Mouse (Mus musculus): ENCODE measurements at regions not wholly inside any gene's neighbourhood (a gene's known extent, or its start where the extent isn't known, plus 50 kb on each side); places are given as distances from the start of the nearest gene placed in this dataset.

- Histone ChIP-seq H3K4me3 (ENCODE audit: low read length) (no peak overlapping the region), H3K9me3 (ENCODE audit: low read length) (no peaks in the 10 kb centered on the region; the same call in 1 of the 2 replicates), H3K27me3 (ENCODE audit: insufficient read depth, low read length) (no peaks in the 10 kb centered on the region), H3K4me2 (ENCODE audit: low read depth, low read length) (no peak overlapping the region), H3K4me1 (ENCODE audit: insufficient read depth, low read length) (0 out of 2 replicates have a peak, but pooled peaks cover 5% of the 10 kb centered on the region), H3K36me3 (ENCODE audit: insufficient read depth, low read length) (no peaks in the 10 kb centered on the region), H3K27ac (peak overlapping the region; percentile 70), H3K9ac (replicated peaks; ENCODE audit: low read length) (no peak overlapping the region)
- no peak for TF ChIP-seq CTCF (IDR thresholded peaks at IDR 0.05; ENCODE audit: low read depth)
- 19% methylated on average over 4 of the region's 4 CpGs for WGBS
- DNase-seq (ENCODE audit: low spot score), result peak; percentile 71
- peak; percentile 94 for ATAC-seq
These were observed 2565.5 kb upstream of the 5930422O12Rik start for GRCm38 (mm10) chr8:30863017-30863416.

GRCm38 (mm10) chr8:30906044-30906695 is 2522.3 kb upstream of the 5930422O12Rik start:
- Histone ChIP-seq H3K4me1 (ENCODE audit: insufficient read depth, low read length) (no peaks in the 10 kb centered on the region), H3K4me3 (ENCODE audit: low read length) (no peak overlapping the region), H3K4me2 (ENCODE audit: low read depth, low read length) (no peak overlapping the region), H3K27ac (no peak overlapping the region), H3K27me3 (ENCODE audit: insufficient read depth, low read length) (no peaks in the 10 kb centered on the region), H3K36me3 (ENCODE audit: insufficient read depth, low read length) (no peaks in the 10 kb centered on the region), H3K9me3 (ENCODE audit: low read length) (no peaks in the 10 kb centered on the region), H3K9ac (replicated peaks; ENCODE audit: low read length) (no peak overlapping the region)
- TF ChIP-seq CTCF (IDR thresholded peaks at IDR 0.05; ENCODE audit: low read depth), result no peak
- WGBS, result 79% methylated on average over 11 of the region's 11 CpGs
- ATAC-seq, result no peak
- DNase-seq (ENCODE audit: low spot score), result no peak

- TF ChIP-seq CTCF (IDR thresholded peaks at IDR 0.05; ENCODE audit: low read depth), result no peak
- Histone ChIP-seq H3K9me3 (ENCODE audit: low read length) (no peaks in the 10 kb centered on the region), H3K36me3 (ENCODE audit: insufficient read depth, low read length) (no peaks in the 10 kb centered on the region), H3K27me3 (ENCODE audit: insufficient read depth, low read length) (no peaks in the 10 kb centered on the region), H3K4me2 (ENCODE audit: low read depth, low read length) (no peak overlapping the region), H3K9ac (replicated peaks; ENCODE audit: low read length) (no peak overlapping the region), H3K4me1 (ENCODE audit: insufficient read depth, low read length) (peaks cover 11% of the 10 kb centered on the region; the same call in 1 of the 2 replicates), H3K27ac (no peak overlapping the region), H3K4me3 (ENCODE audit: low read length) (no peak overlapping the region)
- WGBS, result 35% methylated on average over 5 of the region's 5 CpGs
- DNase-seq (ENCODE audit: low spot score), result peak; percentile 50
- no peak for ATAC-seq
These were observed 2514.8 kb upstream of the 5930422O12Rik start for GRCm38 (mm10) chr8:30913664-30914063.

GRCm38 (mm10) chr8:30915127-30915526 is 2513.4 kb upstream of the 5930422O12Rik start:
- ATAC-seq (no peak; the same call in 1 of the 2 replicates), DNase-seq (ENCODE audit: low spot score) (peak; percentile 13)
- peaks cover 11% of the 10 kb centered on the region; the same call in 1 of the 2 replicates for H3K4me1 ChIP-seq (ENCODE audit: insufficient read depth, low read length)
- TF ChIP-seq CTCF (IDR thresholded peaks at IDR 0.05; ENCODE audit: low read depth), result no peak
- WGBS, result 59% methylated on average over 7 of the region's 7 CpGs
- H3K4me3 ChIP-seq (ENCODE audit: low read length), result no peak overlapping the region; the same call in 1 of the 2 replicates
- peak overlapping the region; percentile 74 for H3K27ac ChIP-seq
- H3K27me3 ChIP-seq (ENCODE audit: insufficient read depth, low read length), result no peaks in the 10 kb centered on the region
- no peaks in the 10 kb centered on the region for H3K9me3 ChIP-seq (ENCODE audit: low read length)
- H3K4me2 ChIP-seq (ENCODE audit: low read depth, low read length), result peak overlapping the region; percentile 65
- peak overlapping the region; percentile 45; the same call in 1 of the 2 replicates for H3K9ac ChIP-seq (replicated peaks; ENCODE audit: low read length)
- H3K36me3 ChIP-seq (ENCODE audit: insufficient read depth, low read length), result no peaks in the 10 kb centered on the region

GRCm38 (mm10) chr8:30915601-30916171 is 2512.8 kb upstream of the 5930422O12Rik start:
- peak; percentile 76 for DNase-seq (ENCODE audit: low spot score)
- peak overlapping the region; percentile 45 for H3K9ac ChIP-seq (replicated peaks; ENCODE audit: low read length)
- peak overlapping the region; percentile 36 for H3K4me3 ChIP-seq (ENCODE audit: low read length)
- no peak for TF ChIP-seq CTCF (IDR thresholded peaks at IDR 0.05; ENCODE audit: low read depth)
- H3K36me3 ChIP-seq (ENCODE audit: insufficient read depth, low read length), result no peaks in the 10 kb centered on the region
- H3K4me1 ChIP-seq (ENCODE audit: insufficient read depth, low read length), result peaks cover 11% of the 10 kb centered on the region; the same call in 1 of the 2 replicates
- peak overlapping the region; percentile 74 for H3K27ac ChIP-seq
- peak; percentile 84 for ATAC-seq
- peak overlapping the region; percentile 65 for H3K4me2 ChIP-seq (ENCODE audit: low read depth, low read length)
- no peaks in the 10 kb centered on the region for H3K9me3 ChIP-seq (ENCODE audit: low read length)
- H3K27me3 ChIP-seq (ENCODE audit: insufficient read depth, low read length), result no peaks in the 10 kb centered on the region
- WGBS, result 6% methylated on average over 13 of the region's 13 CpGs

- Histone ChIP-seq H3K27me3 (ENCODE audit: insufficient read depth, low read length) (no peaks in the 10 kb centered on the region), H3K27ac (peak overlapping the region; percentile 74), H3K9ac (replicated peaks; ENCODE audit: low read length) (peak overlapping the region; percentile 45), H3K4me3 (ENCODE audit: low read length) (peak overlapping the region; percentile 36), H3K4me1 (ENCODE audit: insufficient read depth, low read length) (peaks cover 11% of the 10 kb centered on the region; the same call in 1 of the 2 replicates), H3K4me2 (ENCODE audit: low read depth, low read length) (peak overlapping the region; percentile 65), H3K9me3 (ENCODE audit: low read length) (no peaks in the 10 kb centered on the region), H3K36me3 (ENCODE audit: insufficient read depth, low read length) (no peaks in the 10 kb centered on the region)
- DNase-seq (ENCODE audit: low spot score) (peak; percentile 80), ATAC-seq (peak; percentile 82)
- WGBS, result 3% methylated on average over 12 of the region's 12 CpGs
- no peak; the same call in 1 of the 2 replicates for TF ChIP-seq CTCF (IDR thresholded peaks at IDR 0.05; ENCODE audit: low read depth)
These were observed 2512.2 kb upstream of the 5930422O12Rik start for GRCm38 (mm10) chr8:30916184-30916751.

Measured in hindbrain, postnatal 0 days (tissue).